Mouse (Mus musculus) heart, embryonic 10.5 days (tissue): ENCODE results near the gene Ngrn. TPM values are rescaled to one million over a fixed set of nuclear protein-coding genes. Genes with fewer than 3 reads are reported as not detected.

ENCODE experiments used
- DNase-seq: peaks from one replicate; pipeline ENCODE4 v3.0.0-alpha.2; 2017; ENCODE audit warnings: low spot score
- H3K27ac ChIP-seq: fragments of 300-500 bp; sonication (generic); 2 replicates; pipeline ENCODE4 v1.5.1; 2016; ENCODE audit warnings: mild to moderate bottlenecking
- H3K27me3 ChIP-seq: fragments of 300-500 bp; sonication (generic); 2 replicates; pipeline ENCODE4 v1.6.1; 2016; ENCODE audit warnings: mild to moderate bottlenecking; ENCODE audit not compliant: poor library complexity, insufficient read depth, severe bottlenecking
- H3K36me3 ChIP-seq: fragments of 300-500 bp; sonication (generic); 2 replicates; pipeline ENCODE4 v1.6.1; 2016; ENCODE audit warnings: mild to moderate bottlenecking, moderate library complexity
- H3K4me1 ChIP-seq: fragments of 300-500 bp; sonication (generic); 2 replicates; pipeline ENCODE4 v1.6.1; 2016; ENCODE audit warnings: mild to moderate bottlenecking
- H3K4me3 ChIP-seq: fragments of 300-500 bp; sonication (generic); 2 replicates; pipeline ENCODE4 v1.5.1; 2016; ENCODE audit warnings: mild to moderate bottlenecking, moderate library complexity
- H3K9me3 ChIP-seq: fragments of 300-500 bp; sonication (generic); 2 replicates; pipeline ENCODE4 v1.6.1; 2016; ENCODE audit warnings: mild to moderate bottlenecking, moderate library complexity
- WGBS: fragments of 180-500 bp; shearing (Covaris S2); methylation state at CpG from one replicate; pipeline ENCODE4 v1.1.7; 2016; 5-methylcytosine and 5-hydroxymethylcytosine counted together
- polyA plus RNA-seq: library from polyadenylated mRNA; unstranded; fragments of >200 nt; fragmentation: Nextera tagmentation; extraction: Ambion mirVana; gene quantifications from 2 replicates; pipeline ENCODE4 v1.2.1, GENCODE M21; 2016

The Ngrn gene
- polyA plus RNA-seq, 1 experiment from 2014 or later, result 47.2 TPM

- H3K4me3 ChIP-seq, result peak within 1 kb of the TSS; percentile 90
- 4% methylated on average over 21 of the region's 21 CpGs for WGBS
- H3K9me3 ChIP-seq, result peaks cover under 1% of the 10 kb centered on the region; the same call in 1 of the 2 replicates
- H3K36me3 ChIP-seq, result peaks cover 51% of the 10 kb centered on the region
- DNase-seq, result peak; percentile 97
- H3K4me1 ChIP-seq, result peaks cover 23% of the 10 kb centered on the region
- no peaks in the 10 kb centered on the region for H3K27me3 ChIP-seq
- peak within 1 kb of the TSS; percentile 89 for H3K27ac ChIP-seq
These were observed 8.1 kb downstream of the Ngrn start, which contains the start of gene Vps33b for GRCm38 (mm10) chr7:80268897-80269750. Vps33b (plus strand) TSS chr7:80269649.

DNA sequence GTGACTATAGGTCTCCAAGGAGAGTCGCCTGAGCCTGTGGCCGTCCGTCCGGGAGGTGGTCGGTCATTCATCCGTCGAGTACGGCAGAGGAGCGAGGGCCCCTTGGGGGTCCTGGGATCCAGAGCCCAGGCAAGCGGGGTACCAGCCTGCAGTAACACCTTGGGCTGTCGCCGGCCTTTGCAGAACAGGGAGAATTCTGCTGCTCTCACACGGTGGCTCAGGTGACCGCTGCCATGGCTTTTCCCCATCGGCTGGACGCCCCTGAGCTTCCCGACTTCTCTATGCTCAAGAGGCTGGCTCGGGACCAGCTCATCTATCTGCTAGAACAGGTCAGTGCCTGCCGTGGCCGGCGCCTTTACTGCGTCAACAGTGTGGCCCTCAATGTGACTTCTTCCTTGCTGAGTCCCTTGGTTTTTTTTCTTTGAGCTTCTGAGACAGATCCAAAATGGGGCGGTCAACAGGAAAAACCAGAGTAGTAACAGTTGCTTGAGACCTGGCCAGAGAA, 8.8 kb downstream of the Ngrn start:
- H3K36me3 ChIP-seq, result peaks cover 51% of the 10 kb centered on the region
- DNase-seq, result no peak
- H3K9me3 ChIP-seq, result peaks cover 8% of the 10 kb centered on the region
- under 1% methylated on average over 23 of the region's 23 CpGs for WGBS
- no peaks in the 10 kb centered on the region for H3K27me3 ChIP-seq
- H3K4me1 ChIP-seq, result peaks cover 23% of the 10 kb centered on the region
- H3K4me3 ChIP-seq, result peak overlapping the region; percentile 90
- peak overlapping the region; percentile 89 for H3K27ac ChIP-seq

GRCm38 (mm10) chr7:80273456-80273855, 12.4 kb downstream of the Ngrn start:
- H3K4me3 ChIP-seq, result no peak overlapping the region
- no peak for DNase-seq
- H3K27me3 ChIP-seq, result no peaks in the 10 kb centered on the region
- H3K27ac ChIP-seq, result no peak overlapping the region
- H3K9me3 ChIP-seq, result peaks cover 13% of the 10 kb centered on the region
- H3K36me3 ChIP-seq, result peaks cover 61% of the 10 kb centered on the region
- WGBS, result 90% methylated on average over 2 of the region's 2 CpGs
- H3K4me1 ChIP-seq, result peaks cover 23% of the 10 kb centered on the region

- Histone ChIP-seq H3K27ac (no peak overlapping the region), H3K4me1 (peaks cover 2% of the 10 kb centered on the region; the same call in 1 of the 2 replicates), H3K36me3 (peaks cover 84% of the 10 kb centered on the region), H3K4me3 (no peak overlapping the region), H3K9me3 (peaks cover 13% of the 10 kb centered on the region), H3K27me3 (no peaks in the 10 kb centered on the region)
- 93% methylated on average over 4 of the region's 4 CpGs for WGBS
- no peak for DNase-seq
These were observed 15.4 kb downstream of the Ngrn start for GRCm38 (mm10) chr7:80276374-80276773.

DNA sequence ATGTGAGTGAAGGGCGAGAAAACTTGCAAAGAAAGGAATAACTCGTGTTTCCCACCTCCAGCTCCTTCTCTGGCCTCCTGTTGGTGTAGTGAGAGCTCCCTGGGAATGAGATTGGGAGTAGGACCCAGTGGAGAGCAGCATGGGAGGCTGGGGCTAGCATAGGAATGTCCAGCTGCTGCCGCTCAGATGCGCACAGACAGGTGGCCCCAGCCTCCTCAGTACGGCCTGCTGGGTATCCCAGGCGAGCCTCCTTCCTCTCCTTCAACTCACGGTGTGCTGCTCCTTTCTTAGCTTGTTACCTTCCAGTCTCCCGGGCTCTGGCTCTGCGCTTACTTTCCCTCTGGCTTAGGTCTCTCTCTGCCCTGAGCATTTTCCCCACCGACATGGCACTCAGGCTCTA, 19.0 kb downstream of the Ngrn start:
- H3K27ac ChIP-seq, result no peak overlapping the region
- H3K9me3 ChIP-seq, result peaks cover 3% of the 10 kb centered on the region
- H3K4me3 ChIP-seq, result no peak overlapping the region
- no peaks in the 10 kb centered on the region for H3K27me3 ChIP-seq
- peaks cover 85% of the 10 kb centered on the region for H3K36me3 ChIP-seq
- DNase-seq, result no peak
- WGBS, result 79% methylated on average over 10 of the region's 10 CpGs
- peaks cover 11% of the 10 kb centered on the region; the same call in 1 of the 2 replicates for H3K4me1 ChIP-seq

GRCm38 (mm10) chr7:80280998-80281397, 20.0 kb downstream of the Ngrn start:
- no peak overlapping the region for H3K27ac ChIP-seq
- H3K4me3 ChIP-seq, result no peak overlapping the region
- H3K9me3 ChIP-seq, result no peaks in the 10 kb centered on the region
- 89% methylated on average over 2 of the region's 2 CpGs for WGBS
- no peak for DNase-seq
- H3K27me3 ChIP-seq, result no peaks in the 10 kb centered on the region
- peaks cover 11% of the 10 kb centered on the region; the same call in 1 of the 2 replicates for H3K4me1 ChIP-seq
- peaks cover 87% of the 10 kb centered on the region for H3K36me3 ChIP-seq

- H3K27ac ChIP-seq, result no peak overlapping the region
- DNase-seq, result no peak
- peaks cover 11% of the 10 kb centered on the region; the same call in 1 of the 2 replicates for H3K4me1 ChIP-seq
- WGBS, result 88% methylated on average over 3 of the region's 3 CpGs
- H3K36me3 ChIP-seq, result peaks cover 87% of the 10 kb centered on the region
- no peaks in the 10 kb centered on the region for H3K27me3 ChIP-seq
- H3K4me3 ChIP-seq, result no peak overlapping the region
- no peaks in the 10 kb centered on the region for H3K9me3 ChIP-seq
These were observed 20.6 kb downstream of the Ngrn start for GRCm38 (mm10) chr7:80281646-80282045.

- no peaks in the 10 kb centered on the region for H3K9me3 ChIP-seq
- H3K4me3 ChIP-seq, result no peak overlapping the region
- no peaks in the 10 kb centered on the region for H3K27me3 ChIP-seq
- no peak for DNase-seq
- no peak overlapping the region for H3K27ac ChIP-seq
- 62% methylated on average over 3 of the region's 3 CpGs for WGBS
- H3K36me3 ChIP-seq, result peaks cover 88% of the 10 kb centered on the region
- H3K4me1 ChIP-seq, result peaks cover 11% of the 10 kb centered on the region; the same call in 1 of the 2 replicates
These were observed 22.4 kb downstream of the Ngrn start for GRCm38 (mm10) chr7:80283226-80283918.

GRCm38 (mm10) chr7:80284391-80284790, 23.4 kb downstream of the Ngrn start:
- Histone ChIP-seq H3K27me3 (no peaks in the 10 kb centered on the region), H3K27ac (no peak overlapping the region), H3K36me3 (peaks cover 86% of the 10 kb centered on the region), H3K4me3 (no peak overlapping the region), H3K4me1 (peaks cover 11% of the 10 kb centered on the region; the same call in 1 of the 2 replicates), H3K9me3 (no peaks in the 10 kb centered on the region)
- 76% methylated on average over 5 of the region's 5 CpGs for WGBS
- no peak for DNase-seq

GRCm38 (mm10) chr7:80285725-80286124, 24.7 kb downstream of the Ngrn start:
- no peaks in the 10 kb centered on the region for H3K27me3 ChIP-seq
- H3K36me3 ChIP-seq, result peaks cover 87% of the 10 kb centered on the region
- DNase-seq, result no peak
- no peaks in the 10 kb centered on the region for H3K9me3 ChIP-seq
- 90% methylated on average over 6 of the region's 6 CpGs for WGBS
- no peak overlapping the region for H3K27ac ChIP-seq
- H3K4me1 ChIP-seq, result peaks cover 11% of the 10 kb centered on the region; the same call in 1 of the 2 replicates
- H3K4me3 ChIP-seq, result no peak overlapping the region

GRCm38 (mm10) chr7:80287736-80288135, 26.7 kb downstream of the Ngrn start:
- H3K4me1 ChIP-seq, result peaks cover 11% of the 10 kb centered on the region; the same call in 1 of the 2 replicates
- no peak overlapping the region for H3K4me3 ChIP-seq
- H3K36me3 ChIP-seq, result peaks cover 90% of the 10 kb centered on the region
- H3K27ac ChIP-seq, result no peak overlapping the region
- H3K27me3 ChIP-seq, result no peaks in the 10 kb centered on the region
- WGBS, result 80% methylated on average over 10 of the region's 10 CpGs
- DNase-seq, result no peak
- H3K9me3 ChIP-seq, result no peaks in the 10 kb centered on the region

- H3K27me3 ChIP-seq, result no peaks in the 10 kb centered on the region
- no peaks in the 10 kb centered on the region for H3K9me3 ChIP-seq
- WGBS, result under 1% methylated on average over 52 of the region's 52 CpGs
- peak within 1 kb of the TSS; percentile 93 for H3K27ac ChIP-seq
- peak; percentile 100 for DNase-seq
- peak within 1 kb of the TSS; percentile 83 for H3K4me3 ChIP-seq
- peaks cover 40% of the 10 kb centered on the region for H3K36me3 ChIP-seq
- H3K4me1 ChIP-seq, result peaks cover 21% of the 10 kb centered on the region
These were observed 33.2 kb downstream of the Ngrn start, which contains the start of gene Prc1 for GRCm38 (mm10) chr7:80294062-80294763. Prc1 (plus strand) TSS chr7:80294450.
